Mouse (Mus musculus) mammary gland, adult 2 months (tissue): ENCODE data around the gene Hist1h2ak. TPM values are rescaled to one million over a fixed set of nuclear protein-coding genes. Genes with fewer than 3 reads are reported as not detected.

Experiments
- polyA plus RNA-seq: library from polyadenylated mRNA; depleted of rRNA; stranded (reverse); fragments of >200 nt; gene quantifications from 2 replicates; pipeline ENCODE4 v1.2.3, GENCODE M21; 2012; ENCODE audit warnings: low replicate concordance; rRNA removed

Hist1h2ak gene
- 3.4 and 19.7 TPM in 2 replicates for polyA plus RNA-seq

GRCm38 (mm10) chr13:21753524-21754285, at the start of gene Hist1h2ak, which contains the start of gene Hist1h2bn:
Gene Hist1h2ak, minus strand, starts transcription at chr13:21753827.
Gene Hist1h2bn, plus strand, starts transcription at chr13:21754123.

GRCm38 (mm10) chr13:21786899-21787629, 33.4 kb upstream of the Hist1h2ak start, which contains the start of the genes Hist1h2an and Hist1h2bp:
Gene Hist1h2an, minus strand, starts transcription at chr13:21787218.
Gene Hist1h2bp, plus strand, starts transcription at chr13:21787461.

GRCm38 (mm10) chr13:21783255-21783617, 29.6 kb upstream of the Hist1h2ak start, which contains the start of gene Hist1h3i:
Gene Hist1h3i, minus strand, starts transcription at chr13:21783370.

GRCm38 (mm10) chr13:21779767-21780731, 26.4 kb upstream of the Hist1h2ak start, which contains the start of gene Hist1h1b:
Gene Hist1h1b, minus strand, starts transcription at chr13:21780625.

GRCm38 (mm10) chr13:21750159-21751017, 3.2 kb downstream of the Hist1h2ak start, which contains the start of gene Hist1h4k:
Gene Hist1h4k, minus strand, starts transcription at chr13:21750505.

GRCm38 (mm10) chr13:21734906-21735767, 18.5 kb downstream of the Hist1h2ak start, which contains the start of gene Hist1h4j:
Gene Hist1h4j, plus strand, starts transcription at chr13:21735064.

GRCm38 (mm10) chr13:21721757-21722372, 31.8 kb downstream of the Hist1h2ak start, which contains the start of gene Hist1h2bm:
Gene Hist1h2bm, plus strand, starts transcription at chr13:21722044.

GRCm38 (mm10) chr13:21717397-21718357, 36.0 kb downstream of the Hist1h2ak start, which contains the start of gene Hist1h3h:
Gene Hist1h3h, plus strand, starts transcription at chr13:21717659.

GRCm38 (mm10) chr13:21715864-21716539, 37.6 kb downstream of the Hist1h2ak start, which contains the start of the genes Hist1h2bl and Hist1h2ai:
Gene Hist1h2bl, minus strand, starts transcription at chr13:21716143.
Gene Hist1h2ai, plus strand, starts transcription at chr13:21716422.

Other genes with a start within 250 kb of the Hist1h2ak start
- gene Zkscan8, start 222.7 kb downstream of the Hist1h2ak start, polyA plus RNA-seq = 2.2 and 7.0 TPM in 2 replicates
- gene Olfr1366, start 211.0 kb downstream of the Hist1h2ak start, polyA plus RNA-seq = not detected in 2 replicates
- not detected in 2 replicates for gene Olfr1535, start 193.9 kb downstream of the Hist1h2ak start, polyA plus RNA-seq
- gene Olfr1364, start 172.1 kb downstream of the Hist1h2ak start, polyA plus RNA-seq = not detected in 2 replicates
- 0.03 and 0.04 TPM in 2 replicates for gene Olfr1362, start 139.8 kb downstream of the Hist1h2ak start, polyA plus RNA-seq
- gene Olfr11, start 111.3 kb downstream of the Hist1h2ak start, polyA plus RNA-seq = 0.03 TPM in 1 of 2 replicates, not detected in the other
- not detected in 2 replicates for gene Olfr1361, start 90.4 kb downstream of the Hist1h2ak start, polyA plus RNA-seq
- not detected in 2 replicates for gene Olfr1360, start 76.4 kb downstream of the Hist1h2ak start, polyA plus RNA-seq
- gene Olfr1359, start 55.7 kb downstream of the Hist1h2ak start, polyA plus RNA-seq = not detected in 2 replicates
- gene Hist1h2bl, start 37.7 kb downstream of the Hist1h2ak start, polyA plus RNA-seq = 1.7 and 11.3 TPM in 2 replicates
- 2.7 and 18.5 TPM in 2 replicates for gene Hist1h2ai, start 37.4 kb downstream of the Hist1h2ak start, polyA plus RNA-seq
- gene Hist1h3h, start 36.2 kb downstream of the Hist1h2ak start, polyA plus RNA-seq = 6.1 and 31.9 TPM in 2 replicates
- gene Hist1h2bm, start 31.8 kb downstream of the Hist1h2ak start, polyA plus RNA-seq = 1.3 and 2.3 TPM in 2 replicates
- gene Hist1h4j, start 18.8 kb downstream of the Hist1h2ak start, polyA plus RNA-seq = 1.0 and 2.4 TPM in 2 replicates
- gene Hist1h4k, start 3.3 kb downstream of the Hist1h2ak start, polyA plus RNA-seq = 2.8 and 15.5 TPM in 2 replicates
- gene Hist1h2bn, start 296 bp upstream of the Hist1h2ak start, polyA plus RNA-seq = 2.6 and 14.3 TPM in 2 replicates
- gene Hist1h1b, start 26.8 kb upstream of the Hist1h2ak start, polyA plus RNA-seq = 0.23 and 0.54 TPM in 2 replicates
- 9.6 and 20.0 TPM in 2 replicates for gene Hist1h3i, start 29.5 kb upstream of the Hist1h2ak start, polyA plus RNA-seq
- 1.3 and 17.7 TPM in 2 replicates for gene Hist1h2an, start 33.4 kb upstream of the Hist1h2ak start, polyA plus RNA-seq
- gene Hist1h2bp, start 33.6 kb upstream of the Hist1h2ak start, polyA plus RNA-seq = 1.1 and 1.5 TPM in 2 replicates
- 22.4 and 30.9 TPM in 2 replicates for gene Hist1h2bq, start 56.4 kb upstream of the Hist1h2ak start, polyA plus RNA-seq
- not detected in 2 replicates for gene Hist1h2ao, start 56.6 kb upstream of the Hist1h2ak start, polyA plus RNA-seq
- not detected in 2 replicates for gene Hist1h4m, start 57.9 kb upstream of the Hist1h2ak start, polyA plus RNA-seq
- gene Hist1h4n, start 78.4 kb upstream of the Hist1h2ak start, polyA plus RNA-seq = 4.9 and 22.8 TPM in 2 replicates
- 38.2 and 359 TPM in 2 replicates for gene Hist1h2ap, start 79.7 kb upstream of the Hist1h2ak start, polyA plus RNA-seq
- 19.9 and 27.5 TPM in 2 replicates for gene Hist1h2br, start 79.9 kb upstream of the Hist1h2ak start, polyA plus RNA-seq
- 0.29 and 0.80 TPM in 2 replicates for gene Zfp184, start 191.3 kb upstream of the Hist1h2ak start, polyA plus RNA-seq
- not detected in 2 replicates for gene Pom121l2, start 227.4 kb upstream of the Hist1h2ak start, polyA plus RNA-seq